Mouse (Mus musculus): Measurements from ENCODE around the gene Eapp. TPM values are rescaled to one million over a fixed set of nuclear protein-coding genes. Genes with fewer than 3 reads are reported as not detected.

The Eapp gene
- polyA plus RNA-seq (2012; ENCODE audit: low replicate concordance), result 17.3 and 31.8 TPM in 2 replicates

GRCm38 (mm10) chr12:54695511-54696241 is at the start of gene Eapp:
Gene Eapp (minus strand): TSS chr12:54695897.

GRCm38 (mm10) chr12:54656396-54657171 is 39.1 kb downstream of the Eapp start, which contains the start of gene Sptssa:
Gene Sptssa (minus strand): TSS chr12:54656573.

Other genes with a start within 250 kb of the Eapp start
- gene Sptssa, start 39.3 kb downstream of the Eapp start, polyA plus RNA-seq (2012; ENCODE audit: low replicate concordance), result 2.8 and 8.2 TPM in 2 replicates
- 2.7 and 13.7 TPM in 2 replicates for gene Snx6, start 99.8 kb upstream of the Eapp start, polyA plus RNA-seq (2012; ENCODE audit: low replicate concordance)
- gene Cfl2, start 167.0 kb upstream of the Eapp start, polyA plus RNA-seq (2012; ENCODE audit: low replicate concordance), result 0.71 and 0.74 TPM in 2 replicates